Mouse (Mus musculus) liver, embryonic 14.5 days (tissue): Measurements from ENCODE around the gene Gtf3c5. TPM values are rescaled to one million over a fixed set of nuclear protein-coding genes. Genes with fewer than 3 reads are reported as not detected.

Experiments used
- ATAC-seq: fragments of 200-750 bp; cut with Nextera tagmentation; 2 replicates; pipeline ENCODE4 v1.8.0; 2017; ENCODE audit warnings: moderate number of reproducible peaks, mild to moderate bottlenecking, moderate library complexity; ENCODE audit not compliant: insufficient read depth
- DNase-seq, 3 experiments: peaks; one replicate each; pipeline ENCODE4 v3.0.0-alpha.2; 2012 to 2013; ENCODE audit warnings: low read depth in 3 of 3, low spot score in 3 of 3
- H3K27ac ChIP-seq: fragments of 300-500 bp; sonication (generic); 2 replicates; pipeline ENCODE4 v1.5.1; 2014; ENCODE audit warnings: moderate library complexity, mild to moderate bottlenecking, control low read depth, inconsistent platforms
- H3K27me3 ChIP-seq: fragments of 300-500 bp; sonication (generic); 2 replicates; pipeline ENCODE4 v1.6.1; 2014; ENCODE audit warnings: mild to moderate bottlenecking, low read length, moderate library complexity; ENCODE audit not compliant: control insufficient read depth, insufficient read depth
- H3K36me3 ChIP-seq: fragments of 300-500 bp; sonication (generic); replicated peaks from 2 replicates; pipeline ENCODE4 v1.6.1; 2014; ENCODE audit warnings: low read depth; ENCODE audit not compliant: control insufficient read depth, insufficient read depth
- H3K4me1 ChIP-seq, 2 experiments: fragments of 200-500 bp in 1 of 2; fragments of 300-500 bp in 1 of 2; sonication (generic) in 1 of 2; replicated peaks; 2 replicates each; pipeline ENCODE4 v1.6.1; 2012 to 2014; ENCODE audit warnings: antibody characterized with exemption in 1 of 2, inconsistent platforms in 1 of 2, low read length in 1 of 2; ENCODE audit not compliant: control insufficient read depth in 2 of 2, insufficient read depth in 2 of 2
- H3K4me2 ChIP-seq: fragments of 300-500 bp; sonication (generic); 2 replicates; pipeline ENCODE4 v1.6.1; 2014; ENCODE audit warnings: low read depth, mild to moderate bottlenecking, control low read depth, moderate library complexity
- H3K4me3 ChIP-seq, 2 experiments: fragments of 200-500 bp in 1 of 2; fragments of 300-500 bp in 1 of 2; sonication (generic) in 1 of 2; 2 replicates each; pipeline ENCODE4 v1.5.1; 2012 to 2014; ENCODE audit warnings: low read depth in 2 of 2, low read length in 2 of 2, mild to moderate bottlenecking in 2 of 2, control low read depth in 1 of 2, inconsistent platforms in 1 of 2, moderate library complexity in 1 of 2; ENCODE audit not compliant: insufficient read depth in 1 of 2
- H3K9ac ChIP-seq: fragments of 300-500 bp; sonication (generic); replicated peaks from 2 replicates; pipeline ENCODE4 v1.6.1; 2014; ENCODE audit warnings: mild to moderate bottlenecking, control low read depth, moderate library complexity
- H3K9me3 ChIP-seq: fragments of 300-500 bp; sonication (generic); 2 replicates; pipeline ENCODE4 v1.6.1; 2016; ENCODE audit warnings: low read length, mixed read lengths; ENCODE audit not compliant: control insufficient read depth
- CTCF ChIP-seq: IDR thresholded peaks from 2 replicates; pipeline ENCODE4 v1.5.1; 2016; ENCODE audit warnings: antibody characterized with exemption, low read depth, control low read depth
- EP300 ChIP-seq: IDR thresholded peaks from 2 replicates; pipeline ENCODE4 v1.6.1; 2016; ENCODE audit warnings: antibody characterized with exemption, low read depth
- WGBS: fragments of 180-500 bp; shearing (Covaris S2); extraction: QIAGEN DNeasy Blood & Tissue Kit; methylation state at CpG from one replicate; pipeline ENCODE4 v1.1.7; 2014; ENCODE audit not compliant: insufficient replicate concordance; 5-methylcytosine and 5-hydroxymethylcytosine counted together
- polyA plus RNA-seq, 2 experiments: library from polyadenylated mRNA; depleted of rRNA in 1 of 2; stranded (reverse) in 1 of 2; unstranded in 1 of 2; fragments of >200 nt; fragmentation: Nextera tagmentation in 1 of 2; extraction: Ambion mirVana in 1 of 2; gene quantifications; 2 replicates each; pipeline versions ENCODE4 v1.2.1 to v1.2.3; 2012 to 2014

Gene Gtf3c5
- polyA plus RNA-seq, 2 experiments: 7.6 to 11.6 TPM

DNA sequence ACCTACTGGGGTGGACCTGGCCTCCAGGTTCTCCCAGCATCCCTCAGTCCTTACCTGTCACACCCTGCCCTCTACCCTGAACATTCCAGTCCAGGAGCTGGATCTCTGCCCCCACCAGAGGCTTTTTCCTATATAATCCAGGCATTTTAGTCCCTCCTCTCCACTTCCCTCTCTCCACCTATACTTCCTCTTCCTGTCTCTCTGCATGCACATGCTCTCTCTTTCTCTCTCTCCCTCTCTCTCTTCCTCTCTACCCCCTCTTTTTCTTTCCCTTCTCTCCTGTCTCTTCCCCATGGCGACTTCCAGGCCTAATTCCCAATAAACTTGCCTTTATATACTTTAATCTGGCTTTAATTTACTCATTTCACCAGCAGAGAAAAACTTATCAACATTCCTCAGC lies 5.0 kb upstream of the Gtf3c5 start:
- Histone ChIP-seq H3K36me3 (no peaks in the 10 kb centered on the region), H3K27me3 (no peaks in the 10 kb centered on the region), H3K9ac (no peak overlapping the region), H3K4me1 (peaks cover 4 to 10% of the 10 kb centered on the region in 2 experiments; a peak in 3 of 4 replicates), H3K9me3 (no peaks in the 10 kb centered on the region), H3K27ac (no peak overlapping the region), H3K4me2 (no peak overlapping the region), H3K4me3 (no peak overlapping the region)
- 20% methylated on average over 1 of the region's 1 CpGs for WGBS
- no peak for DNase-seq
- TF ChIP-seq CTCF (no peak), EP300 (no peak)
- no peak for ATAC-seq

DNA sequence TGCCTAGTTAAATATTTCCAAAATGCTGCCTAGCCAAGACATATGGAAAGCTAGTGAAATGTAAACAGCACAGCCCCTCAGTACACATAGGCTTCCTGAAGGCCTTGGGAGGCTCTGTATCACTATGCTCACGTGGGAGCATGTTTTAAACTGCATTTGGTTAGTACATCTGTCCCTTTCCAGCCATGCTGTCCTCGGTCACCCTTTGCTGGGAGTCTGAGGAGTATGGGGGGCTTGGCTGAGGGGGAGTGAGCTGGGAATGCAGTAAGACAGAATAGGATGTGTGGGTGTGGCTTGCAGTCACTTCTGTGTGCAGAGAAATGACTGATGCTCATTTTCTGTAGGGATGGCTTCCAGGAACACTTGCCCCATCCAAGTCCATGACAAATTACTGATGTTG lies 2.2 kb upstream of the Gtf3c5 start:
- TF ChIP-seq EP300 (no peak), CTCF (no peak)
- Histone ChIP-seq H3K27ac (no peak overlapping the region), H3K36me3 (no peaks in the 10 kb centered on the region), H3K4me2 (no peak overlapping the region), H3K4me3 (no peak overlapping the region), H3K9me3 (no peaks in the 10 kb centered on the region), H3K9ac (no peak overlapping the region), H3K27me3 (no peaks in the 10 kb centered on the region), H3K4me1 (peaks cover 0 to 6% of the 10 kb centered on the region in 2 experiments; a peak in 2 of 4 replicates)
- 30% methylated on average over 2 of the region's 2 CpGs for WGBS
- ATAC-seq: no peak
- DNase-seq: no peak

DNA sequence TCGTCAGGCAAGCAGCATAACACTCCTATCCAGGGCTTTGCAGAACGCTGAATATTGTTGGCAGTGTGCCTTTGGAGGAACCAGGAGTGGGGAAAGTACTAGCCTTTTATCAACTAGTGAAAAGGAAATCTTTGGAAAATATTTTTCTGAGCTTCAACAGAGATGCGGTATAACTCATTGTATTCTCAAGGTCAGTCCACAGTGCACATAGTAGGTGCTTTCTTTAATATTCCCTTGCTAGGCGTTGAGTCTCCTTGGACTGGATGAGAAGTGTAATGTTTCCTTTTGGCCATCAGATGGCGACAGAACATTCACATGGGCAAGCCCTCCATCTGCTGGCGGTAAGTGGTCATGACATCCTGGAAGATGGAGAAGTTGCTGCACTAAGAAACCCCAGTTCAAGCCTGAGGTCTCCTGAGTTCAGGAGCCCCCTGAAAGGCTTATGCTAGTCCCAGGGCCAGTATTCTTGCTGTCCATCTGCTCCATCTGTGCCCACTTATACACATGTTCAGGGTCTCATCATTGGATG lies 1.6 kb upstream of the Gtf3c5 start:
- no peak overlapping the region for H3K4me3 ChIP-seq
- H3K27ac ChIP-seq: no peak overlapping the region
- no peaks in the 10 kb centered on the region for H3K9me3 ChIP-seq
- ATAC-seq: no peak
- H3K4me1 ChIP-seq: peaks cover 0 to 6% of the 10 kb centered on the region in 2 experiments; a peak in 2 of 4 replicates
- TF ChIP-seq EP300 (no peak), CTCF (peak; percentile 100)
- no peak overlapping the region for H3K9ac ChIP-seq
- no peak overlapping the region for H3K4me2 ChIP-seq
- peak; percentile 78 to 85 (median 79) for DNase-seq
- H3K27me3 ChIP-seq: no peaks in the 10 kb centered on the region
- WGBS: 19% methylated on average over 6 of the region's 6 CpGs
- H3K36me3 ChIP-seq: no peaks in the 10 kb centered on the region

DNA sequence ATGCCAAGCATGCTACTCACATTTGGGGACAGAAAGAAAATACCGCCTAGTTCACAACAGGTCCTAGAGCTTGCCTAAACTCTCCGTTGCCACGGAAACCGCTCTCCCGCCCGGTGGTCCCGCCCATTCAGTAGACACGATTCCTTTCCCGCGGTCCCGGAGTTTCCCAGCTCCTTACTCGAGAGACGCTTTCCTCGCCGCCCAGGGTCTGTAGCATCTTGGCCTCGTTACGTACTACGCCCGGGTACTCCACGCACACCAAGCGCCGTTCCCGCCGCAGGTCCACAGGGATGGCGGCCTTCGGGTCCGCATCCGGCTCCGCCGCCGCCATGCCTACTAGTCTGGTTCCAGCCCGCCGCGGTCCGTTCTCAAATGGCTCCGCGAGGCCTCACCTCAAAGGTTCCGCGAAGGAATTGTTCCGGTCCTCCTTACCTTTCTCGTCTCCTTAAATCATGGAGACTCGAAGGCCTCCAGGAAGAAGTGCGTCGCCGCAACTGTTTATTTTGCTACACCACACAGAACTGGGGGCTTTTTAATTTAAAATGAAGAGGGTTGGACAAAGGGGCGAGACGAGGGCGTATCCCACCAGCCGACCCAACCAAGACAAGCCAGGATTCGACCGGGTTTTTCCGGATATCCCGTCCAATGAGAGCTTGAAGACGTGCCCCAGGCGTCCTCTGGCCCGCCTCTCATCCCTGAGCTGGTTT lies 751 bp downstream of the Gtf3c5 start:
- peak overlapping the region; percentile 85 for H3K4me2 ChIP-seq
- H3K27ac ChIP-seq: peak overlapping the region; percentile 64
- ATAC-seq: peak; percentile 91
- no peaks in the 10 kb centered on the region for H3K9me3 ChIP-seq
- WGBS: under 1% methylated on average over 56 of the region's 56 CpGs
- TF ChIP-seq EP300: peak; percentile 64
- TF ChIP-seq CTCF: no peak
- peaks cover 0 to 6% of the 10 kb centered on the region in 2 experiments; a peak in 2 of 4 replicates for H3K4me1 ChIP-seq
- peak overlapping the region; percentile 79 for H3K9ac ChIP-seq
- H3K36me3 ChIP-seq: peaks cover 2% of the 10 kb centered on the region; the same call in 1 of the 2 replicates
- peak overlapping the region; percentile 86 to 99 for H3K4me3 ChIP-seq
- DNase-seq: peak; percentile 83 to 85 (median 84)
- H3K27me3 ChIP-seq: no peaks in the 10 kb centered on the region

DNA sequence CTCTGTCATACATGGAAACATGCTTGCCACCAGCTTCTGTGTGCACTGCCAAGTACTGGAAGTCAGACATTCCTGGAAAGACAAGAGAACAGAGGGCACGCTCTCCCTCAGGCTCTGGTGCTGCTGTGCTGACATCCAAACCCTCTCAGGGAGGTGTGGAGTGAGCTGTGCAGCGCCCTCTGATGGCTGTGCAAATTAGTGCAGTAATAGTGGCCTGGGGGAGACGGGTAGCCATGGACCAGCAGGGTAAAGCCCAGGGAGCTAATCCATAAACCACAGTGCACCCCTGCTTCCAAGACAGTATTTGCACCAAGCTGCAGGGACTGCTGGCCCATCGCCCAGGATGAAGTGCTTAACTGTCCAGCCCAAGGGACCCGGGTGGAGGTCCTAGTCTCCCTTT lies 5.5 kb downstream of the Gtf3c5 start:
- no peaks in the 10 kb centered on the region for H3K4me1 ChIP-seq
- whole genome bisulfite sequencing: 76% methylated on average over 5 of the region's 5 CpGs
- no peak overlapping the region for H3K4me3 ChIP-seq
- peaks cover 23% of the 10 kb centered on the region for H3K36me3 ChIP-seq
- ATAC-seq (no peak), DNase-seq (no peak)
- H3K4me2 ChIP-seq: no peak overlapping the region
- no peak overlapping the region for H3K9ac ChIP-seq
- H3K27me3 ChIP-seq: no peaks in the 10 kb centered on the region
- TF ChIP-seq CTCF: peak; percentile 75
- no peak for TF ChIP-seq EP300
- no peaks in the 10 kb centered on the region for H3K9me3 ChIP-seq
- H3K27ac ChIP-seq: no peak overlapping the region
